Mouse (Mus musculus) liver, postnatal 0 days (tissue): ENCODE measurements at regions not wholly inside any gene's neighbourhood (a gene's known extent, or its start where the extent isn't known, plus 50 kb on each side); places are given as distances from the start of the nearest gene placed in this dataset.
A peak's percentile ranks its signal among the peaks of the same experiment; 100 is the strongest.

ENCODE experiments used
- ATAC-seq: fragments of 200-750 bp; cut with Nextera tagmentation; 2 replicates; pipeline ENCODE4 v1.8.0; 2017; ENCODE audit warnings: mild to moderate bottlenecking, moderate library complexity
- DNase-seq: peaks from one replicate; pipeline ENCODE4 v3.0.0-alpha.2; 2016
- H3K27ac ChIP-seq: fragments of 300-500 bp; sonication (generic); 2 replicates; pipeline ENCODE4 v1.5.1; 2014; ENCODE audit warnings: antibody characterized with exemption, moderate library complexity, mild to moderate bottlenecking, low read depth
- H3K27me3 ChIP-seq: fragments of 300-500 bp; sonication (generic); 2 replicates; pipeline ENCODE4 v1.6.1; 2014; ENCODE audit warnings: low read length, control low read depth, mixed read lengths; ENCODE audit not compliant: insufficient read depth
- H3K36me3 ChIP-seq: fragments of 300-500 bp; sonication (generic); replicated peaks from 2 replicates; pipeline ENCODE4 v1.6.1; 2014; ENCODE audit warnings: mild to moderate bottlenecking, control low read depth, low read length, moderate library complexity, mixed read lengths; ENCODE audit not compliant: insufficient read depth
- H3K4me1 ChIP-seq: fragments of 300-500 bp; sonication (generic); 2 replicates; pipeline ENCODE4 v1.6.1; 2014; ENCODE audit warnings: antibody characterized with exemption, mild to moderate bottlenecking, control low read depth; ENCODE audit not compliant: insufficient read depth
- H3K4me2 ChIP-seq: fragments of 300-500 bp; sonication (generic); 2 replicates; pipeline ENCODE4 v1.6.1; 2014; ENCODE audit warnings: low read depth, mild to moderate bottlenecking, low read length, moderate library complexity, mixed read lengths
- H3K4me3 ChIP-seq: fragments of 300-500 bp; sonication (generic); 2 replicates; pipeline ENCODE4 v1.5.1; 2014; ENCODE audit warnings: low read depth, low read length
- H3K9ac ChIP-seq: fragments of 300-500 bp; sonication (generic); replicated peaks from 2 replicates; pipeline ENCODE4 v1.6.1; 2014; ENCODE audit warnings: mild to moderate bottlenecking, moderate library complexity
- H3K9me3 ChIP-seq: fragments of 300-500 bp; sonication (generic); 2 replicates; pipeline ENCODE4 v1.6.1; 2016; ENCODE audit warnings: mild to moderate bottlenecking, control low read depth, low read length, mixed read lengths
- CTCF ChIP-seq: sonication (generic); IDR thresholded peaks from 2 replicates; pipeline ENCODE4 v1.5.1; 2016; ENCODE audit warnings: antibody characterized with exemption, low read depth
- EP300 ChIP-seq: IDR thresholded peaks from 2 replicates; pipeline ENCODE4 v1.6.1; 2016; ENCODE audit warnings: antibody characterized with exemption, low read depth, mild to moderate bottlenecking
- WGBS: fragments of 180-500 bp; shearing (Covaris S2); extraction: QIAGEN DNeasy Blood & Tissue Kit; methylation state at CpG from one replicate; pipeline ENCODE4 v1.1.7; 2014; ENCODE audit not compliant: insufficient replicate concordance; 5-methylcytosine and 5-hydroxymethylcytosine counted together

DNA sequence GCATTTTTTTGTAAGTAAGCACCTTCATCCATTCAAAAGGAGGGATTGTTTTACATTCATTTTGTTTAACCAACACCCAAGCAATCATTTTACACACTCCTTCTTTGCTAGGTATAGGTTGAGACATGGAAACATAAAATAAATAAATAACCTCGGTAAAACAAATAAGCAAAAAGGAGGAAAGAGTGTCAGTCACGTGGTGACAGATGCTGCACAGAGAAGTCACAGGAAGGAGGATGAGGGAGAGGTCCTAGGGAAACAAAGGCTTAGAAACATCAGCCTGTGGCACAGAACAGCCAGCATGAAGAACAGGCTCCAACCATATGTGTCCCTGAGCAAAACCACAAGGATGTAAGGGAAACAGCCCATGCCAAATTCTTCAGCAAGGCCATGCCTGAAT, 113.5 kb upstream of the Cblb start:
- 29% methylated on average over 2 of the region's 2 CpGs for WGBS
- no peaks in the 10 kb centered on the region for H3K9me3 ChIP-seq
- H3K36me3 ChIP-seq, result no peaks in the 10 kb centered on the region
- no peaks in the 10 kb centered on the region for H3K27me3 ChIP-seq
- ATAC-seq (no peak), DNase-seq (no peak)
- no peaks in the 10 kb centered on the region for H3K4me1 ChIP-seq
- H3K4me3 ChIP-seq, result no peak overlapping the region
- no peak overlapping the region for H3K27ac ChIP-seq
- TF ChIP-seq CTCF (no peak), EP300 (no peak)
- no peak overlapping the region for H3K4me2 ChIP-seq
- no peak overlapping the region for H3K9ac ChIP-seq

DNA sequence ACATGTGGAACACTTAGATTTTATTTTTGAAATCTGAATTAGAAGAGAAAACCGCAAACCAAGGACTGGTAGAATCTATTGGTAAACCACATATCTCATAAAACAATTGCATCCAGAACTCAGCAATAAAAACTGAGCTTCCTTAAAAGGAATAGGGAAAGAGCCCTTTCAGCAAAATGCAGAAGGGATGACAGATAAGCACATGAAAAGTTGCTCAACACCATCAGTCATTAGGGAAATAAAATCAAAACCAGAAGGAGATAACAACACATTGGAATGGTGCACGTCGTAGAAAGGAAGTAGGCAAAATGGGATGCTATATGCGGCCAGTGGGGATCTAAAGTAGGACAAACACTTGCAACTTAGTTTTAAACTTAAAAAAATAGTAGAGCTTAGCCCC, 110.0 kb upstream of the Cblb start:
- ATAC-seq (no peak), DNase-seq (no peak)
- H3K4me3 ChIP-seq, result no peak overlapping the region
- WGBS, result 50% methylated on average over 4 of the region's 4 CpGs
- no peaks in the 10 kb centered on the region for H3K36me3 ChIP-seq
- no peak overlapping the region for H3K27ac ChIP-seq
- H3K9ac ChIP-seq, result no peak overlapping the region
- H3K27me3 ChIP-seq, result no peaks in the 10 kb centered on the region
- peak; percentile 19; the same call in 1 of the 2 replicates for TF ChIP-seq EP300
- TF ChIP-seq CTCF, result no peak
- H3K9me3 ChIP-seq, result no peaks in the 10 kb centered on the region
- no peak overlapping the region for H3K4me2 ChIP-seq
- no peaks in the 10 kb centered on the region for H3K4me1 ChIP-seq

DNA sequence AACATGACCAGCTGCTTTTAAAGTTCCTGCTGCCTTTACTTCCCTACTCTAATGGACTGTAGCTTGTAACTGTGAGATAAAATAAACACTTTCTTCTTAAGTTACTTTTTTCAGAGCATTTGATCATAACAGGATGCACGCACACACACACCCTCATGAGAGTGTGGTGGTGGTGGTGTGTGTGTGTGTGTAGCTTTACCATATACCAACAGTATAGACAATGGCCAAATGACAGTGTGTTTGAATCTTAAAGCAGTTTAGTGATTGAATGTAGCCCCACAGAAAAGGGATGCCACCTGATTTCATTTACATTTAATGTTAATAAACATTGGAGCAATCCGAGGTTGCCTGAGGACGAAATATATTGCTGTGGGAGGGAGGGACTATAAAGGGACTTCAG, 108.4 kb upstream of the Cblb start:
- ATAC-seq, result no peak
- WGBS, result 73% methylated on average over 3 of the region's 3 CpGs
- Histone ChIP-seq H3K9me3 (no peaks in the 10 kb centered on the region), H3K9ac (no peak overlapping the region), H3K27ac (no peak overlapping the region), H3K4me1 (no peaks in the 10 kb centered on the region), H3K27me3 (no peaks in the 10 kb centered on the region), H3K36me3 (no peaks in the 10 kb centered on the region), H3K4me3 (no peak overlapping the region), H3K4me2 (no peak overlapping the region)
- TF ChIP-seq CTCF (no peak), EP300 (no peak)
- DNase-seq, result no peak

DNA sequence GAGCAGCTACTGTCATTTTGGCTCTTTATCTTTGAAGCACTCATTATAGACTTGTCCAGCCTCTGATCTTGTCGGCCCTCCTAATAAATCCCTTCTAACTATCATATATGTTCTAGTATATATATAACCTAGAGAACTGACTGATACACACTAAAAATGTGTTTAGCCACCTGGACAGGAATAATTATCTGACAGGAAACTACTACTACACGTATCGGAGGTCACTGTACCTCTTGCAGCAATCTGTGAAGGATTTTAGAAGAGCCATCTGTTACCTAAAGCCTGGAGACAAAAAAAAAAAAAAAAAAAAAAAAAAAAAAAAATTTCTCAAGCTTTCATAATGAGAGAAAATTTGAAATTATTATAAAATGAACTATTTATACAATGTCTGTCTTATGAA, 105.4 kb upstream of the Cblb start:
- DNase-seq (no peak), ATAC-seq (no peak)
- Histone ChIP-seq H3K27ac (no peak overlapping the region), H3K4me1 (no peaks in the 10 kb centered on the region), H3K9me3 (no peaks in the 10 kb centered on the region), H3K36me3 (no peaks in the 10 kb centered on the region), H3K27me3 (no peaks in the 10 kb centered on the region), H3K4me3 (no peak overlapping the region), H3K4me2 (no peak overlapping the region), H3K9ac (no peak overlapping the region)
- WGBS, result 79% methylated on average over 3 of the region's 3 CpGs
- no peak for TF ChIP-seq EP300
- no peak for TF ChIP-seq CTCF

DNA sequence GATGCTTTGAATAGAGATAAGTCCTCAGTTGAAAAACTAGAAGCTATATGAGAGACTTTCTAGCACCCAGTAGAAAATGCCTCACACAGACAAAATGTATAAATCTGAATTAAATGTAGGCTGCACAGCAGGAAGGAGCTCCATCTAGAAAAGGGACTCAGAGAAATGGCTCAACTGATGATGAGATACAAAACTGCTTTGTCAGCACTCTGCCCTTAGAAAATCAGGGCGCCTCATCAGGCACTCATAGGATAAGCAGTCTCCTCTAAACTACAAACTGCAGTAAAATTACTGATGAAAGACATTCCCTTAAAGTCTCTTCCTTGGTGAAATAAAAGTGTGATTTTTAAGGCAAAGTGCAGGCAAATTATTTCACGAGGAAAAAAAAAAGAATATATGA, 97.9 kb upstream of the Cblb start:
- Histone ChIP-seq H3K27ac (no peak overlapping the region), H3K27me3 (no peaks in the 10 kb centered on the region), H3K9me3 (no peaks in the 10 kb centered on the region), H3K36me3 (no peaks in the 10 kb centered on the region), H3K4me3 (no peak overlapping the region), H3K4me2 (no peak overlapping the region), H3K4me1 (no peaks in the 10 kb centered on the region), H3K9ac (no peak overlapping the region)
- 65% methylated on average over 2 of the region's 2 CpGs for WGBS
- ATAC-seq, result no peak
- no peak for TF ChIP-seq CTCF
- no peak for TF ChIP-seq EP300
- DNase-seq, result no peak

DNA sequence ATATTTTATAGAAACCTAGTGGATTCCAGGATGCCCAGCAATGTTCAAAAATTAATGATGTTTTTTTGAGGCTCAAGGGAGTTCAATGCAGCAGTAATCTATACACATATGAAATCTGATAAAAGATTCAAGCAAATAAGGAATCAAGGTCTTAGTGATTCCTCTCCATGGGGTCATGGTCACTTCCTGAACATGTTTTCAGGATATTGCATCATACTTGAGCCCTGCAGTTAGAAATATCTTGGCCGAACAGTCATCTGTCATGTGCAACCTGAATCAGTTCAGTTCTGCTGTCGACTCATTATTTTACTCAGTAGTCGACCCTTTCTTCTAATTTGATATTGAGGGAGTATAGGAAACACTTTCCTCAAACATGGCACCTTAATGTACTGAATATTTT, 97.1 kb upstream of the Cblb start:
- Histone ChIP-seq H3K4me2 (no peak overlapping the region), H3K27ac (no peak overlapping the region), H3K4me3 (no peak overlapping the region), H3K9ac (no peak overlapping the region), H3K36me3 (no peaks in the 10 kb centered on the region), H3K9me3 (no peaks in the 10 kb centered on the region), H3K27me3 (no peaks in the 10 kb centered on the region), H3K4me1 (no peaks in the 10 kb centered on the region)
- ATAC-seq, result no peak
- 46% methylated on average over 3 of the region's 3 CpGs for WGBS
- no peak for TF ChIP-seq CTCF
- no peak for TF ChIP-seq EP300
- no peak for DNase-seq

DNA sequence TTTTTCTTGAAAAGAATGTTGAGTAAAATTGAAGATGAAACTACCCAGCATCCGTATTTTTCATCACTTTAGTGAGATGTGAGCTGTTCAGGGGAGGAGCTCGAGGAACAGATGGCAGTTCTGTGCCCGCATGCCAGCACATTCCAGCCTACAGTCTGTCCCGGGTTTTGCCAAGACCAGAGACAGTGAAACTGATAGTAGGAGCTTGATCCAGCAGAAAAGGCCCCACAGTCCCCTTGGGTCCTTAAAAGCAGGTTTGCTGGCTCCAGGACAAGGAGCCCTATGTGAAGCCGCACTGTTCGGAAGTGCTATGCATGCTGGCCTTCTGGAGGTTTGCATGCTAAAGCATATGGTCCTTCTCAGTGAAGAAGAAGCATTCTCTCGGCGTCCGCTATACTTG, 93.7 kb upstream of the Cblb start:
- 80% methylated on average over 9 of the region's 9 CpGs for WGBS

More for the DNA sequence above, 93.7 kb upstream of the Cblb start:
- H3K27me3 ChIP-seq, result no peaks in the 10 kb centered on the region
- TF ChIP-seq EP300 (no peak), CTCF (no peak)
- H3K27ac ChIP-seq, result no peak overlapping the region
- H3K4me3 ChIP-seq, result no peak overlapping the region
- no peak for ATAC-seq
- no peaks in the 10 kb centered on the region for H3K36me3 ChIP-seq
- no peaks in the 10 kb centered on the region for H3K9me3 ChIP-seq
- H3K9ac ChIP-seq, result no peak overlapping the region
- DNase-seq, result no peak
- no peaks in the 10 kb centered on the region for H3K4me1 ChIP-seq
- H3K4me2 ChIP-seq, result no peak overlapping the region
